Comparison of ENCODE assay signal across 16 mouse cellular contexts in the genomic region with DNA sequence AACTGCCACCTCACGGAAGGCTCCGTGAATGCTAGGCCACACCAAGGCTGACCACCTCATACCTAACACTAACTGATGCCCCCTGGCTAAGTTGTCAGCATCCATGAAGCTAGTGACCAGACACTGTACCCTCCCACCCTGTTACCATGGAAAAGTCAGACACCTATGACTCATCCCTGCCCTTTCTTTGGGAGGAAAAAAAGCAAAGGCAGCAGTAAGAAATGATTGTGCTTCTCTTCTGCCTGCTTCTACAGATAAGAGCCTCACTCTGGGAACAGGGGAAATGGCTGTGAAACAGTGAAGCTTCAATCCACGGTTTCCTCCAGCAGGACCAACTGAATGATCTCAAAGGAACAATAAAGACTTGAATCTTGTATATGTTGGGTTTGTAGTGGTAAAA. TPM values are rescaled to one million over a fixed set of nuclear protein-coding genes. Genes with fewer than 3 reads are reported as not detected.
DNase-seq lines count a peak whose midpoint lies in the region; ATAC-seq lines count a peak whose summit lies in the region.
"Had no signal": no experiment of that assay in that cellular context is flagged by ENCODE, and none has a peak within 500 bp of the region (broad histone marks: within the 10 kb centered on the region; RNA-seq: fewer than 3 reads in every experiment).

No protein-coding gene starts in this region.

- no peak overlapping the region for H3K4me2 ChIP-seq in liver, embryonic 16.5 days (ENCODE audit: low read depth, low read length)
- no peak overlapping the region for H3K4me2 ChIP-seq in liver, embryonic 11.5 days
- H3K4me2 ChIP-seq in hindbrain, embryonic 13.5 days, result no peak overlapping the region
- no peak overlapping the region for H3K4me2 ChIP-seq in heart, embryonic 11.5 days
- H3K4me2 ChIP-seq: heart, embryonic 15.5 days; midbrain, embryonic 12.5 days had no signal

- H3K9me3 ChIP-seq in liver, embryonic 16.5 days (replicated peaks; ENCODE audit: control insufficient read depth, low read length), result no peaks in the 10 kb centered on the region
- no peaks in the 10 kb centered on the region for H3K9me3 ChIP-seq in liver, embryonic 11.5 days (ENCODE audit: control insufficient read depth, low read length)
- no peaks in the 10 kb centered on the region for H3K9me3 ChIP-seq in hindbrain, embryonic 13.5 days
- H3K9me3 ChIP-seq in heart, embryonic 11.5 days (replicated peaks; ENCODE audit: control insufficient read depth, low read length), result no peaks in the 10 kb centered on the region
- H3K9me3 ChIP-seq: embryonic facial prominence, embryonic 10.5 days; heart, embryonic 15.5 days; midbrain, embryonic 12.5 days had no signal

- H3K27me3 ChIP-seq in liver, embryonic 16.5 days (ENCODE audit: control insufficient read depth, insufficient read depth, low read depth, low read length), result no peaks in the 10 kb centered on the region
- no peaks in the 10 kb centered on the region for H3K27me3 ChIP-seq in liver, embryonic 11.5 days (replicated peaks; ENCODE audit: control insufficient read depth, insufficient read depth, low read length)
- H3K27me3 ChIP-seq in hindbrain, embryonic 13.5 days, result no peaks in the 10 kb centered on the region
- no peaks in the 10 kb centered on the region for H3K27me3 ChIP-seq in heart, embryonic 11.5 days (ENCODE audit: control insufficient read depth, insufficient read depth, low read length)
- H3K27me3 ChIP-seq: heart, embryonic 15.5 days; midbrain, embryonic 12.5 days had no signal

- H3K27ac ChIP-seq in liver, embryonic 16.5 days (ENCODE audit: low read length), result peak overlapping the region; percentile 54
- H3K27ac ChIP-seq in liver, embryonic 11.5 days (ENCODE audit: low read depth, low read length), result no peak overlapping the region
- H3K27ac ChIP-seq in hindbrain, embryonic 13.5 days, result no peak overlapping the region
- H3K27ac ChIP-seq in heart, embryonic 11.5 days (ENCODE audit: low read depth, low read length), result no peak overlapping the region
- H3K27ac ChIP-seq: embryonic facial prominence, embryonic 10.5 days; heart, embryonic 15.5 days; midbrain, embryonic 12.5 days had no signal

- no peak overlapping the region for H3K4me3 ChIP-seq in liver, embryonic 16.5 days (ENCODE audit: low read depth, low read length)
- no peak overlapping the region for H3K4me3 ChIP-seq in liver, embryonic 11.5 days (ENCODE audit: low read depth, low read length)
- H3K4me3 ChIP-seq in hindbrain, embryonic 13.5 days, result no peak overlapping the region
- H3K4me3 ChIP-seq in heart, embryonic 11.5 days (ENCODE audit: low read depth, low read length), result no peak overlapping the region
- H3K4me3 ChIP-seq: embryonic facial prominence, embryonic 10.5 days; heart, embryonic 15.5 days; midbrain, embryonic 12.5 days had no signal

- DNase-seq in liver, embryonic 11.5 days (ENCODE audit: low spot score), result no peak
- DNase-seq in adrenal gland, postnatal 10 days, result peak; percentile 9
- DNase-seq in layer of hippocampus, postnatal 36 days, result no peak
- DNase-seq: cerebellum, postnatal 14 days; lung, postnatal 10 days; right cerebral cortex, postnatal 25 days; thymus, postnatal 25 days had no signal

- H3K9ac ChIP-seq in liver, embryonic 16.5 days (ENCODE audit: low read depth, low read length), result no peak overlapping the region
- no peak overlapping the region for H3K9ac ChIP-seq in liver, embryonic 11.5 days (ENCODE audit: low read depth, low read length)
- no peak overlapping the region for H3K9ac ChIP-seq in hindbrain, embryonic 13.5 days
- no peak overlapping the region for H3K9ac ChIP-seq in heart, embryonic 11.5 days (ENCODE audit: low read depth, low read length)
- H3K9ac ChIP-seq: heart, embryonic 15.5 days; midbrain, embryonic 12.5 days had no signal

- WGBS in liver, embryonic 16.5 days (ENCODE audit: insufficient replicate concordance), result 19% methylated on average over 3 of the region's 3 CpGs
- 34% methylated on average over 3 of the region's 3 CpGs for WGBS in liver, embryonic 11.5 days
- 78% methylated on average over 3 of the region's 3 CpGs for WGBS in hindbrain, embryonic 13.5 days
- WGBS in heart, embryonic 11.5 days (ENCODE audit: insufficient replicate concordance), result 57% methylated on average over 3 of the region's 3 CpGs

- ATAC-seq in liver, embryonic 16.5 days (ENCODE audit: low read depth), result no peak
- no peak for ATAC-seq in liver, embryonic 11.5 days (replicated peaks; ENCODE audit: low FRiP score)
- peak; percentile 1; the same call in 1 of the 2 replicates for ATAC-seq in common myeloid progenitor, adult 5-6 weeks (replicated peaks; ENCODE audit: low read depth, poor library complexity, severe bottlenecking)
- no peak for ATAC-seq in hindbrain, embryonic 13.5 days (ENCODE audit: low FRiP score)
- ATAC-seq in heart, embryonic 11.5 days (replicated peaks; ENCODE audit: insufficient number of reproducible peaks, low FRiP score, low TSS enrichment), result no peak
- ATAC-seq: forebrain, embryonic 14.5 days had no signal

- peaks cover 26% of the 10 kb centered on the region for H3K4me1 ChIP-seq in liver, embryonic 16.5 days (ENCODE audit: control insufficient read depth, low read depth, low read length)
- H3K4me1 ChIP-seq in liver, embryonic 11.5 days (replicated peaks; ENCODE audit: control insufficient read depth, insufficient read depth, low read length), result peaks cover 7% of the 10 kb centered on the region
- H3K4me1 ChIP-seq in hindbrain, embryonic 13.5 days (replicated peaks), result peaks cover 20% of the 10 kb centered on the region
- H3K4me1 ChIP-seq in heart, embryonic 11.5 days (ENCODE audit: control insufficient read depth, insufficient read depth, low read length), result peaks cover 5% of the 10 kb centered on the region; the same call in 1 of the 2 replicates

- H3K36me3 ChIP-seq in liver, embryonic 16.5 days (ENCODE audit: control insufficient read depth, insufficient read depth), result no peaks in the 10 kb centered on the region
- no peaks in the 10 kb centered on the region for H3K36me3 ChIP-seq in liver, embryonic 11.5 days (ENCODE audit: control insufficient read depth, insufficient read depth, low read length)
- no peaks in the 10 kb centered on the region for H3K36me3 ChIP-seq in hindbrain, embryonic 13.5 days
- H3K36me3 ChIP-seq in heart, embryonic 11.5 days (ENCODE audit: control insufficient read depth, insufficient read depth, low read length), result no peaks in the 10 kb centered on the region
- H3K36me3 ChIP-seq: embryonic facial prominence, embryonic 10.5 days; heart, embryonic 15.5 days; midbrain, embryonic 12.5 days had no signal

RNA-seq across cellular contexts. Expression of a gene that starts 3.1 kb away (rescaled TPM):
- polyA plus RNA-seq in liver, embryonic 16.5 days (2015; fragmentation: Nextera tagmentation; extraction: Ambion mirVana), result 12.9 and 15.0 TPM in 2 replicates
- 25.7 and 25.8 TPM in 2 replicates for polyA plus RNA-seq in liver, embryonic 11.5 days (2014; fragmentation: Nextera tagmentation; extraction: Ambion mirVana)
- 10 to 100 TPM; 13.5 to 18.4 TPM for total RNA-seq in adrenal gland, postnatal 10 days (2021)
- 61.6 and 63.2 TPM in 2 replicates for total RNA-seq in common myeloid progenitor, adult 5-6 weeks (2017)
- 38.0 and 40.4 TPM in 2 replicates for polyA plus RNA-seq in hindbrain, embryonic 13.5 days (2015; fragmentation: Nextera tagmentation; extraction: Ambion mirVana)
- total RNA-seq in layer of hippocampus, postnatal 36 days (2021), result 10 to 100 TPM; 22.7 to 24.2 TPM
- polyA plus RNA-seq in heart, embryonic 11.5 days (2014; fragmentation: Nextera tagmentation; extraction: Ambion mirVana), result 27.1 and 27.7 TPM in 2 replicates

RNA-seq across cellular contexts. Expression of a gene that starts 3.1 kb away (rescaled TPM):
- polyA plus RNA-seq in liver, embryonic 16.5 days (2015; fragmentation: Nextera tagmentation; extraction: Ambion mirVana), result 2.6 and 2.9 TPM in 2 replicates
- polyA plus RNA-seq in liver, embryonic 11.5 days (2014; fragmentation: Nextera tagmentation; extraction: Ambion mirVana), result 2.0 and 2.6 TPM in 2 replicates
- 1 to 10 TPM; 1.2 to 1.5 TPM for total RNA-seq in adrenal gland, postnatal 10 days (2021)
- total RNA-seq in common myeloid progenitor, adult 5-6 weeks (2017), result 39.3 and 57.7 TPM in 2 replicates
- 0.32 and 0.38 TPM in 2 replicates for polyA plus RNA-seq in hindbrain, embryonic 13.5 days (2015; fragmentation: Nextera tagmentation; extraction: Ambion mirVana)
- total RNA-seq in layer of hippocampus, postnatal 36 days (2021), result not detected
- polyA plus RNA-seq in heart, embryonic 11.5 days (2014; fragmentation: Nextera tagmentation; extraction: Ambion mirVana), result 0.15 and 0.29 TPM in 2 replicates
- total RNA-seq: left cerebral cortex, postnatal 36 days had no signal
- polyA plus RNA-seq: embryonic facial prominence, embryonic 10.5 days had no signal
